Mouse (Mus musculus) lung, postnatal 10 days (tissue): ENCODE data around the gene Mctp2.

Experiments used
- DNase-seq: peaks from one replicate; pipeline ENCODE4 v3.0.0; 2021

The Mctp2 gene

DNA sequence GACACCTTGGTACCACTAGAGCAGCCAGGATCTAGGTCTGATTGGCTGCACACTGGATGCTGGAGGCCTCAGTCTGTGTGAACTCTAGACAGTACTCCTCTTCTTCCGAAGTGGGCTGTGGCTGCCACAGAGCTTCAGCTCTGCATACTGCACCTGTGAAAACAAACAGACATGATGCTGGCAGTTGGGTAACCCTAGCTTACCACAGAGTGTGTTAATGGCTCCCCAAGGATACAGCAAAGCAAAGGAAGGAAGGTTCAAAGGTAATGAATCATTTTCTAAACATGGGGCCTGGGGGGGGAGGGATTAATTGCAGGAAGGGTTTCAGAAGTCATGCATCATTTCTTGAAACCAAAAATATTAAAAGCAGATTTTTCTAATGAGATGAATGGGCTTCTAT, 225.7 kb downstream of the Mctp2 start:
- DNase-seq, result no peak

DNA sequence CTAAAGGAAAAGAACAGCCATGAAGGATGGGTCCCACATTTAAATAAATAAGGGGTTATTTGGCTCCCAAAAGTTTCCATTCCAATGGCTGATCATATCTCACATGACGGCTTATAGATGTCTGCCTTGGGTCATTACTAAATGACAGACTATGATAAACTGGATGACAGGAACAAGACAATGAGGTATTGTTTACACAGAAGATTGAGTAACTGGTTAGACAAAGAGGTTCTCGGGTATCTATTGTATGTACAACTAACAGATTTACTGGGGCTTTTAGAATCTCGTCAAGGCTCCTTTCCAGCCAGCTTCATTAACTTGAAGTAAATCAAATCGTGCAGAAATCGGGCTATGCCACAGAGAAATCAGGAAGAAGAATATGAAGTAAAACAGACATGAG, 227.5 kb downstream of the Mctp2 start:
- DNase-seq, result no peak

GRCm38 (mm10) chr7:72071418-72072184, 234.8 kb downstream of the Mctp2 start:
- no peak for DNase-seq

GRCm38 (mm10) chr7:72068454-72068853, 238.0 kb downstream of the Mctp2 start:
- no peak for DNase-seq

DNA sequence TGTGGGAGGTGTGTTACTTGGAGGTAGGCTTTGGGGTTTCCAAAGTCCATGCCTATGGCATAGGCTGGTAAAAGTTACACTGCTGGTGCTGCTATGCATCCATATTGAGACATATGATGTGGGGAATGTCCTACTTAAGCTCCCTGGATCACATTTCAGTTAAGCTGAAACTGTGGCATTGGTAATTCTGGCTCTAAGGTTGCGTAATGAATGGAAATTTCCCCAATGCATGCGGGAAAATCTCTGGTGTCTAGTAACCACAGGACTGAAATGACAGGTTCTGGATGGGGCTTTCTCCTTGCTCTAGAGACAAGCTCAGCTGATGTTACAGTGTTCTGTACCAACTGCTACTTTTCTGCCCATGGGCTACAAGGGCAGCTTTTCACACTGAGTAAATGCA, 240.1 kb downstream of the Mctp2 start:
- no peak for DNase-seq

- DNase-seq, result no peak
Measured at GRCm38 (mm10) chr7:72051759-72052158, 254.6 kb downstream of the Mctp2 start.

DNA sequence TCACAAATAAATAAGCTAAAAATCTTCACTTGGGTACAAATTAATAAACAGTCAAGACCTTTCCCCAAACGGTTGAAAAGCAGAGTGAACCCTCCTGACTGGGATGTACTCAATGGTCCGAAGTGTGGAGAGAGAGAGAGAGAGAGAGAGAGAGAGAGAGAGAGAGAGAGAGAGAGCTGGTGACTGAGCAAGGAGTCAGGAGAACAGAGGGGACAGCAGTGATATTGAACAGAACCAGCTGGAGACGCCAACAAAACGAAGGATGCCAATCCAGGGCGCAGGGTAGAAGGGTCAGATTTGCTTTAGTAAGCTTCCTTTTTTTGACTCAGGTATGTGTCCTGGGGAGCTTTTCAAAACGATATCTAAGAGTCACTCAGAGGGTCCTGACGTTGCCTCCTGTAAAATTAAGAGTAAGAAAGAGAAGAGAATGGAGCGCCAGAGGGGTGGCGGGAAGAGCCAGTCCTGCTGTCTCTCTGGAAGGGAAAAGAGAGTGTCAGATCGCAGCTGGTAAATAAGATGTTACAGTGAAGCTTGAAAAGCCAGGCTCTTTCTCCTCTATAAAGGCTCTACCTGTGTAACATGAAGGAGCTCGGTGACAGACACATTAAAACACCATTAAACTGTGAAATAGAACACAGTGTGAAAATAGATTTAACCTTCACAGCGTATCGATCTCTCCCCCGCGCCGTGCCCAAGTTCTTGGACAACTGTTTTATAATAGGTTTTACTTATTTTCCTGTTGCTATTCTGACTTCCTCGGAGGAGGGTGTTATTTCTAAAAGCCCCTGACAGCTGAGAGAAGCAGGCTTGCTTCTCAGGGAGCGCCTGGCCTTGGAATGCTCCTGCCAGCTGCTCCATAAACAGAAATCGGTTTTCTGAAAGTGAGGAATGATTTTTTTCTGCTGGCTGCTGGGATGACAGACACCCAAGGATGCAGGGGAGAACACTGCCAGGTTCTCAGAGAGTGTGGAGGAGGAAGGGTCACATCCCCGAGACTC, 258.5 kb downstream of the Mctp2 start:
- peak; percentile 50 for DNase-seq
